Mouse (Mus musculus) liver, embryonic 15.5 days (tissue): Measurements from ENCODE around the gene Tcaf3. TPM values are rescaled to one million over a fixed set of nuclear protein-coding genes. Genes with fewer than 3 reads are reported as not detected.
A peak's percentile ranks its signal among the peaks of the same experiment; 100 is the strongest.

ENCODE experiments used
- ATAC-seq: fragments of 200-750 bp; cut with Nextera tagmentation; 2 replicates; pipeline ENCODE4 v1.8.0; 2017; ENCODE audit warnings: moderate number of reproducible peaks, mild to moderate bottlenecking, moderate library complexity; ENCODE audit not compliant: insufficient read depth
- H3K27ac ChIP-seq: fragments of 300-500 bp; sonication (generic); replicated peaks from 2 replicates; pipeline ENCODE4 v1.5.1; 2015; ENCODE audit warnings: mild to moderate bottlenecking, inconsistent platforms
- H3K27me3 ChIP-seq: fragments of 300-500 bp; sonication (generic); 2 replicates; pipeline ENCODE4 v1.6.1; 2015; ENCODE audit warnings: mild to moderate bottlenecking, inconsistent platforms
- H3K36me3 ChIP-seq: fragments of 300-500 bp; sonication (generic); replicated peaks from 2 replicates; pipeline ENCODE4 v1.6.1; 2015; ENCODE audit warnings: moderate library complexity, mild to moderate bottlenecking, inconsistent platforms
- H3K4me1 ChIP-seq: fragments of 300-500 bp; sonication (generic); replicated peaks from 2 replicates; pipeline ENCODE4 v1.6.1; 2015; ENCODE audit warnings: inconsistent platforms
- H3K4me2 ChIP-seq: fragments of 300-500 bp; sonication (generic); 2 replicates; pipeline ENCODE4 v1.6.1; 2015; ENCODE audit warnings: moderate library complexity, mild to moderate bottlenecking, inconsistent platforms
- H3K4me3 ChIP-seq: fragments of 300-500 bp; sonication (generic); replicated peaks from 2 replicates; pipeline ENCODE4 v1.5.1; 2015; ENCODE audit warnings: mild to moderate bottlenecking, inconsistent platforms
- H3K9ac ChIP-seq: fragments of 300-500 bp; sonication (generic); 2 replicates; pipeline ENCODE4 v1.6.1; 2015; ENCODE audit warnings: moderate library complexity, mild to moderate bottlenecking, inconsistent platforms
- H3K9me3 ChIP-seq: fragments of 300-500 bp; sonication (generic); replicated peaks from 2 replicates; pipeline ENCODE4 v1.6.1; 2016; ENCODE audit warnings: inconsistent platforms
- WGBS: fragments of 180-500 bp; shearing (Covaris S2); methylation state at CpG from one replicate; pipeline ENCODE4 v1.1.7; 2015; ENCODE audit warnings: mixed read lengths; ENCODE audit not compliant: insufficient replicate concordance; 5-methylcytosine and 5-hydroxymethylcytosine counted together
- polyA plus RNA-seq: library from polyadenylated mRNA; unstranded; fragments of >200 nt; fragmentation: Nextera tagmentation; extraction: Ambion mirVana; gene quantifications from 2 replicates; pipeline ENCODE4 v1.2.1, GENCODE M21; 2015

The Tcaf3 gene
- polyA plus RNA-seq, 1 experiment from 2014 or later: not detected

DNA sequence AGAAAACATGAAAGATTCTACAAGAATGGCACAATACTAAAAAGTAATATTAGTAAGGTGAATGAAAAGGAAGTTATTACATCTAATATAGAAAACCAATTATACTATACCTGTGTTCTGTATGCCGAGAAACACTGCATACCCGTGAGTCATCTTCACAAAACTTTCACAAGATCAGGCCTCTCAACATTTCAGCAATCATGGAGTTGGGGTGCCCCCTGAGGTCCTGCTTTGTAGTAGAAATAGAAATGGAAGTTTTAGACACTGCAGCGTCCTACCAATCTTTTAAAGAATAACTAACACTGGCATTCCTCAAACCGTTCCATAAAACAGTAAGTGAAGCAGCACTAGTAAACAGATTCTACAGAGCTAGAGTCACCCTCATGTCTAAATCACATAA lies 18.8 kb downstream of the Tcaf3 start:
- ATAC-seq: no peak
- Histone ChIP-seq H3K9ac (no peak overlapping the region), H3K27ac (no peak overlapping the region), H3K9me3 (no peaks in the 10 kb centered on the region), H3K27me3 (no peaks in the 10 kb centered on the region), H3K4me3 (no peak overlapping the region), H3K4me1 (no peaks in the 10 kb centered on the region), H3K36me3 (no peaks in the 10 kb centered on the region), H3K4me2 (no peak overlapping the region)
- WGBS: 51% methylated on average over 4 of the region's 4 CpGs

DNA sequence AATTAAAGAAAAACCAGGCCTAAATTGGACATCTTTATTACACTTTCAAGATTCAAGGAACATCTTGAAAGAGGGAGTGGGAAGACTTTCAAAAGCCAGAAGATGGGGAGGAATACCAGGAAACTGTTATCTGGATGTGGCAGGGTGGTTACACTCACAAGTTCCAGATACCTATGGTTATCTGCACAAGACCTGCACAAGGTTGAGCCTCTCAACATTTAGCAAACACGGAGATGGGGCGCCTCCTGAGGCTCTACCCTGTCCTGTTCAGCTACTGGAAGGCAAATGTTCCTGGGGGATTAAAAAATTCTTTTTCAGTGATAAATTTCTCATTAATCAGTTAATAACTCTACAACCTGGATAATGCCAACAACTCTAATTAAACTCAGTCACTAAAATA lies 20.1 kb downstream of the Tcaf3 start:
- 53% methylated on average over 2 of the region's 2 CpGs for WGBS
- no peak overlapping the region for H3K9ac ChIP-seq
- no peaks in the 10 kb centered on the region for H3K9me3 ChIP-seq
- H3K27me3 ChIP-seq: no peaks in the 10 kb centered on the region
- H3K4me1 ChIP-seq: no peaks in the 10 kb centered on the region
- H3K27ac ChIP-seq: no peak overlapping the region
- ATAC-seq: 0 out of 2 replicates have a peak, but pooled peaks have one; percentile 49
- no peaks in the 10 kb centered on the region for H3K36me3 ChIP-seq
- H3K4me3 ChIP-seq: no peak overlapping the region
- no peak overlapping the region for H3K4me2 ChIP-seq

DNA sequence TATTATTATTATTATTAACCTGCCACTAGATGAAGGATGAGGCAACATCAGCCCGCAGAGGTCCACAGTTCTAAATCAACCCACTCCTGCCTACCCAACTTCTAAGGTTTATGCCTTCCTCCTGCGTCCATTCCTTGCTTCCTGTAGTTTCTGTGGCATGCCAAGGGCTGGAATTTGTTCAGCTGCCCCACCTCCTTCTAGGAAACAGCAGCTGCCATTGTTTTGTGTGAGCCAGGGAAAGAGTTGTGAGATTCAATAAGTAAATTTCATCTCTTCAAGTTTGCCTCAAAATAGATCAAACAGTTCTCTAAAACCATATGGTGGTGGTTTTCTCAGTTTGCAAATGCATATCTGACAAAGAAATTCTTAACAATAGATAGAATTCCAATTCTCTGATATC lies 29.3 kb downstream of the Tcaf3 start:
- H3K9ac ChIP-seq: no peak overlapping the region
- H3K4me2 ChIP-seq: no peak overlapping the region
- H3K27me3 ChIP-seq: no peaks in the 10 kb centered on the region
- H3K4me1 ChIP-seq: no peaks in the 10 kb centered on the region
- no peak overlapping the region for H3K4me3 ChIP-seq
- no peak overlapping the region for H3K27ac ChIP-seq
- no peaks in the 10 kb centered on the region for H3K36me3 ChIP-seq
- no peaks in the 10 kb centered on the region for H3K9me3 ChIP-seq
- no peak for ATAC-seq
- 40% methylated on average over 2 of the region's 2 CpGs for WGBS

DNA sequence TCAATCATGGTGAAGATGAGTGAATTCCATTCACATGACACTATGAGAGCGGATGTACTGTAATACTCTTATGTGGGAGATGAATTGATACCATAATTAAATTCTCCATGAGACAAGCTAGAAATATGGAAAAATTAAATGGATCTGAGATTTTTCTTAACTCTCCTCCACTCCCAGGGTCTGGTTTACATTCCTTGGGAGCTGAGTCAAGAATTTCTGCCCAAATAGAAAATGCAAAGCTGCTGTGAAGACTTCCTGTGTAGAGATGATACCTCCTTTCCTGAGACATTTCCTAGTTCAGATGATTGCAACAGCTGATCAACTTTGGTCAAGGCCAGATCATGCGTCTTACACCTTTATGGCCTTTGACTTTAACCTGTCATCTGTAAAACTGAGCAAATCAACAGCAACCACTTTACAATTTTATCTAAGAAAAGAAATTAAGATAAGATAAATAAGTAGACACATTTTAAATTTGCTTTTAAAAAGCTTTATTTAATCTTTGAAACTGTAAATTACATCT lies 31.4 kb downstream of the Tcaf3 start:
- no peak overlapping the region for H3K9ac ChIP-seq
- ATAC-seq: no peak
- WGBS: 54% methylated on average over 2 of the region's 2 CpGs
- H3K27me3 ChIP-seq: no peaks in the 10 kb centered on the region
- H3K4me2 ChIP-seq: no peak overlapping the region
- H3K36me3 ChIP-seq: no peaks in the 10 kb centered on the region
- H3K4me3 ChIP-seq: no peak overlapping the region
- no peaks in the 10 kb centered on the region for H3K4me1 ChIP-seq
- H3K27ac ChIP-seq: no peak overlapping the region
- H3K9me3 ChIP-seq: no peaks in the 10 kb centered on the region

DNA sequence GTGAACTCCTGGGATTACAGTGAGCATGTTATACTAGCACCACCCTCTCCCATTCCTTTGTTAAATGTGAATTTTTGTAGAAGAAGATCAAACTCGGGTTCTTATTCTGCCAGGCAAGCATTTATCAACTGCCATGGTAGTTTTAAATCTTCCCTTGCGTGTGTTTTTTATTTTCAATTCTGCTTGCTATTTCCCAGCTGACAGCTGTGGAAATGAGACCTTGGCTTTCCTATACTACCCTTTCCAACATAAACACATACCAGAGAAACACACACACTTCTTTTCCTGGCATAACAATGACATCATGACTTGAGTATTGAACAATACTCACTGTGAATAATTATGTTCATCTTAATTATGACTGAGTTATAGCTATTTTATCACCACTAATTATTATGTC lies 35.2 kb downstream of the Tcaf3 start:
- Histone ChIP-seq H3K4me3 (no peak overlapping the region), H3K27me3 (no peaks in the 10 kb centered on the region), H3K27ac (no peak overlapping the region), H3K4me2 (no peak overlapping the region), H3K9ac (no peak overlapping the region), H3K4me1 (no peaks in the 10 kb centered on the region), H3K9me3 (no peaks in the 10 kb centered on the region), H3K36me3 (no peaks in the 10 kb centered on the region)
- WGBS: 37% methylated on average over 2 of the region's 2 CpGs
- no peak for ATAC-seq

DNA sequence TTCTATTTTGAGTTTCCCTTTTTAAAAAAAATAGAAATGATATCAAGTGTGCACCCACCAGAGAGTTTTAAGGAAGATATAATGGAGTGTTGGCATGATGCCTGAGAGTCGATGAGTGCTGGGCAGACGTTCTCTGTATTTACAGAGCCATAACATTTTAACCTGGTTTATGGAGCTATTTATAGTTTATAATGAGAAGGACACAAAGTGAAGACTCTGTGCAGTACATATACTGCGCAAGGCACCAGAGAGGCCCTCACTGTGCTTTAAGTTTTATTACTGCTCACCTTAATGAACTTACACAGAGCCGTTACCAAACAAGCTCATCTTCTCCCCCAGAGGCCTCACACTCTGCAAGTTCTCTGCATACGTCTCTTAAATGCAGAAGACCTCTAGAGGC lies 36.6 kb downstream of the Tcaf3 start:
- H3K4me3 ChIP-seq: no peak overlapping the region
- H3K4me1 ChIP-seq: no peaks in the 10 kb centered on the region
- H3K36me3 ChIP-seq: no peaks in the 10 kb centered on the region
- H3K27ac ChIP-seq: no peak overlapping the region
- no peaks in the 10 kb centered on the region for H3K9me3 ChIP-seq
- 55% methylated on average over 5 of the region's 5 CpGs for WGBS
- no peak overlapping the region for H3K9ac ChIP-seq
- no peak for ATAC-seq
- H3K4me2 ChIP-seq: no peak overlapping the region
- H3K27me3 ChIP-seq: no peaks in the 10 kb centered on the region

DNA sequence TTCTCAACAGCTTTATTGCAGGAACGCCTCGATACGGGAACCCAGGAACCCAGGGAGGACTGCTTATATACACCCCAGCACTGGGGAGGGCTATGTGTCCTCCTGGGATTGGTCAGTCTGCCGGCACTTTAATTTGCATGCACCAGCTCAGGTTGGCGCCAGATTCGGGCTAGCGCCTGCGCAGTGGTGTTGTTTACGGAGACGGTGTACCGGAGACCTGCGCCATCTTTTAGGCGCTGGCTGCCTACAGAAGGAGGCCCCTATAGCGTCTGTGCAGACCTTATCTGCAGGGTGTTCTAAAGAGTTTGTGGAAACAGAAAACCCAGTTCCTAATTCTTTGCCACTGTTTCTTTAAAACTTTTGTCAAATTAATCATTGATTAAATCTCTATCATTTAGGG lies 38.9 kb downstream of the Tcaf3 start:
- Histone ChIP-seq H3K27me3 (no peaks in the 10 kb centered on the region), H3K27ac (no peak overlapping the region), H3K4me3 (no peak overlapping the region), H3K9me3 (no peaks in the 10 kb centered on the region), H3K36me3 (no peaks in the 10 kb centered on the region), H3K4me2 (no peak overlapping the region), H3K4me1 (no peaks in the 10 kb centered on the region), H3K9ac (no peak overlapping the region)
- WGBS: 75% methylated on average over 14 of the region's 14 CpGs
- no peak for ATAC-seq

DNA sequence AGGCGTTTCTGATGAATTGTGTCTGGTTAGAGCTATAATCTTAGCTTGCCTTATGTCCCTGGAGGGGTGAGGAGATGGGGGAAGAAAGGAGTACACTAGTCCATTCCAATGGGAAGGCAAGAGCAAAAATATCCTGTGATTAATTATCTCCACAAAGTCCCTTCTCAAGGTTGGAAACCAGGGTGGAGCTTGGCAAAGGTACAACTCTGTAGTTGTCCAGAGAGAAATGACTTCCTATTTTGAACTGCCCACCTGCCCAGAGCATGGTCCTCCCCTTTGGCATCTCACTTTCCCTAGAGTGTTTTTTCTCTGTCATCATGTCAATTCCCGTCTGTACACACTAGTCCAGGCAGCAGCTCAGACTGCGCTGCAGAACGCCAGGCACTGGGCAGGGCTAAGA lies 50.0 kb downstream of the Tcaf3 start, which contains the start of gene Olfr455:
Gene Olfr455 (minus strand): TSS at position 127 of the 400 bp plus-strand sequence.
- no peak for ATAC-seq
- WGBS: 64% methylated on average over 4 of the region's 4 CpGs
- no peaks in the 10 kb centered on the region for H3K4me1 ChIP-seq

DNA sequence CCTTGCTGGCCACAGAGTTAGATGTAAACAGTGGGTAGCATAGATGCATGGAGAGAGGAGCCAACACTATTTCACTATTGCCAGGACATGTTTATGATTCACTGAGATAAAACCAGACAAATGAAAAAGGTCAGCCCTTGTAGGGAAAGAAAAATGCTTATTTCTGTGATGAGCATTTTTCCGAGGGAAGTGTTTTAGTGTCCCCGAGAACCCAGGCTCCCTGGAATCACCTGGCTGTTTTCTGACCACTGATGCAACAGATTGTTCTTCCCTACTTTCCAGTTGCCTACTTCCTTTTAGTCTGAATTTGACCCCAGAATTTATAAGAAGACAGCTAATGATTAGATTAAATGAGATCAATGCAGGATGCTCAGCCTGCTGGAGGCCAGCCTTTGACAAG lies 51.3 kb downstream of the Tcaf3 start:
- ATAC-seq: no peak
- Histone ChIP-seq H3K4me2 (no peak overlapping the region), H3K27ac (no peak overlapping the region), H3K4me1 (no peaks in the 10 kb centered on the region), H3K36me3 (no peaks in the 10 kb centered on the region), H3K27me3 (no peaks in the 10 kb centered on the region), H3K9ac (no peak overlapping the region), H3K9me3 (no peaks in the 10 kb centered on the region), H3K4me3 (no peak overlapping the region)
- WGBS: 62% methylated on average over 2 of the region's 2 CpGs

More for the DNA sequence above, 50.0 kb downstream of the Tcaf3 start, which contains the start of gene Olfr455:
- Histone ChIP-seq H3K27me3 (no peaks in the 10 kb centered on the region), H3K9me3 (no peaks in the 10 kb centered on the region), H3K36me3 (no peaks in the 10 kb centered on the region), H3K4me3 (no peak within 1 kb of the TSS), H3K4me2 (no peak within 1 kb of the TSS), H3K27ac (no peak within 1 kb of the TSS), H3K9ac (no peak within 1 kb of the TSS)

DNA sequence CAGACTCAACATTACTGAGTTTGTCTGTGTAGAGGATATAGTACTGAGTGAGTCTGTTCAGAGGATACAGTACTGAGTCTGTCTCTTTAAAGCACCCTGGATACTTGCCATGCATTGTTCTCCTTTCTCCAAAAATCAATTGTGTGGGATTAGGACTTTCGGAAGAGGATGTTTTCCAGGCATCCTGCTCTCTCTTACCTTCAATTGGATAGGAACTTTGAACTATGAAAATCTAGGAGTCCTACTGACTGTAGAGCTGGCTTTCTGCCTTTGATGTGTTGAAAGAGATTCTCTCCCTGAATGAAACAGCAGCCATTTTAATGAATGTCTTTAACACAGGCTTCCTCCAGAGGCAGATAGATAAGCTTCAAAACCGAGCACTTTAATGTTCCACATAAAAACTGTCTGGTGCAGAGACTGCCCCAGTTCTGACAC lies 52.0 kb downstream of the Tcaf3 start:
- no peaks in the 10 kb centered on the region for H3K4me1 ChIP-seq
- no peak overlapping the region for H3K9ac ChIP-seq
- no peak overlapping the region for H3K4me3 ChIP-seq
- ATAC-seq: no peak
- H3K4me2 ChIP-seq: no peak overlapping the region
- no peak overlapping the region for H3K27ac ChIP-seq
- H3K9me3 ChIP-seq: no peaks in the 10 kb centered on the region
- H3K27me3 ChIP-seq: no peaks in the 10 kb centered on the region
- no peaks in the 10 kb centered on the region for H3K36me3 ChIP-seq
- WGBS: 34% methylated on average over 2 of the region's 2 CpGs

DNA sequence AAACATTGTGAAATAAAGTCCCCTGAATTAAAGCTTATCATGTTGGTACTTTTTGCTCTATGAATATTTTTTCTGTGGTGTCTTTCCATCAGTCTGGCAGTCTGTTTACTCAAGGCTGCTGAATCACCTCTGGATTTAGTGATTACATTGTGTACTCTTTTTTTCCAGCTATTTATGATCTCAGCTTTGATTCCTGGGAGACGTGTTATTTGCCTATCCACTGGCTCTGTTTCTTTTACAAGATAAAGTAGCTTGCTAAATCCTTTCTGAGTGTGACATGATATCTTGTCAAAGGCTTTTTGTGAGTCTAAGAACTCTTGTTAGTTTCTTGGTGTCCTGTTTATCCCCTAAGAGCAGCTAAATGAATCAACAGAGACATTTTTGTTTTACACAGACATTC lies 52.6 kb downstream of the Tcaf3 start:
- Histone ChIP-seq H3K36me3 (no peaks in the 10 kb centered on the region), H3K27me3 (no peaks in the 10 kb centered on the region), H3K9me3 (no peaks in the 10 kb centered on the region), H3K4me1 (no peaks in the 10 kb centered on the region), H3K4me3 (no peak overlapping the region), H3K27ac (no peak overlapping the region), H3K9ac (no peak overlapping the region), H3K4me2 (no peak overlapping the region)
- WGBS: 38% methylated on average over 1 of the region's 1 CpGs
- ATAC-seq: no peak
